Mouse (Mus musculus) left cerebral cortex, adult 11 months (tissue): ENCODE measurements at regions not wholly inside any gene's neighbourhood (a gene's known extent, or its start where the extent isn't known, plus 50 kb on each side); places are given as distances from the start of the nearest gene placed in this dataset.

Experiments used
- DNase-seq: peaks from one replicate; pipeline ENCODE4 v3.0.0; 2022; ENCODE audit warnings: low spot score

- no peak for DNase-seq
These were observed 56.2 kb downstream of the Gm379 start for GRCm38 (mm10) chrX:108608446-108608845.

- DNase-seq = no peak
These were observed 64.7 kb downstream of the Gm379 start for GRCm38 (mm10) chrX:108599906-108600468.

GRCm38 (mm10) chrX:108561977-108562376, 102.7 kb downstream of the Gm379 start:
- no peak for DNase-seq

GRCm38 (mm10) chrX:108543149-108543548, 121.5 kb downstream of the Gm379 start:
- no peak for DNase-seq

GRCm38 (mm10) chrX:108541410-108541809, 123.3 kb downstream of the Gm379 start:
- DNase-seq = no peak

GRCm38 (mm10) chrX:108536995-108537394, 127.7 kb downstream of the Gm379 start:
- peak; percentile 7 for DNase-seq
